Mouse (Mus musculus) midbrain, embryonic 13.5 days (tissue): ENCODE results near the gene Tnfsf14. TPM values are rescaled to one million over a fixed set of nuclear protein-coding genes. Genes with fewer than 3 reads are reported as not detected.
A peak's percentile ranks its signal among the peaks of the same experiment; 100 is the strongest.

Experiments
- ATAC-seq: fragments of 200-750 bp; cut with Nextera tagmentation; 2 replicates; pipeline ENCODE4 v1.8.0; 2017; ENCODE audit warnings: mild to moderate bottlenecking, moderate TSS enrichment, moderate library complexity
- H3K27ac ChIP-seq: fragments of 300-500 bp; sonication (generic); 2 replicates; pipeline ENCODE4 v1.5.1; 2015; ENCODE audit warnings: inconsistent platforms, mild to moderate bottlenecking, moderate library complexity
- H3K27me3 ChIP-seq: fragments of 300-500 bp; sonication (generic); 2 replicates; pipeline ENCODE4 v1.6.1; 2015; ENCODE audit warnings: mild to moderate bottlenecking, inconsistent platforms
- H3K36me3 ChIP-seq: fragments of 300-500 bp; sonication (generic); 2 replicates; pipeline ENCODE4 v1.6.1; 2015; ENCODE audit warnings: mild to moderate bottlenecking, inconsistent platforms
- H3K4me1 ChIP-seq: fragments of 300-500 bp; sonication (generic); replicated peaks from 2 replicates; pipeline ENCODE4 v1.6.1; 2015; ENCODE audit warnings: inconsistent platforms
- H3K4me2 ChIP-seq: fragments of 300-500 bp; sonication (generic); replicated peaks from 2 replicates; pipeline ENCODE4 v1.6.1; 2015; ENCODE audit warnings: moderate library complexity, mild to moderate bottlenecking, inconsistent platforms
- H3K4me3 ChIP-seq: fragments of 300-500 bp; sonication (generic); replicated peaks from 2 replicates; pipeline ENCODE4 v1.5.1; 2015; ENCODE audit warnings: mild to moderate bottlenecking, inconsistent platforms
- H3K9ac ChIP-seq: fragments of 300-500 bp; sonication (generic); replicated peaks from 2 replicates; pipeline ENCODE4 v1.6.1; 2015; ENCODE audit warnings: mild to moderate bottlenecking, inconsistent platforms
- H3K9me3 ChIP-seq: fragments of 300-500 bp; sonication (generic); 2 replicates; pipeline ENCODE4 v1.6.1; 2016; ENCODE audit warnings: mild to moderate bottlenecking, inconsistent platforms
- WGBS: fragments of 180-500 bp; shearing (Covaris S2); methylation state at CpG from one replicate; pipeline ENCODE4 v1.1.7; 2015; 5-methylcytosine and 5-hydroxymethylcytosine counted together
- polyA plus RNA-seq: library from polyadenylated mRNA; unstranded; fragments of >200 nt; fragmentation: Nextera tagmentation; extraction: Ambion mirVana; gene quantifications from 2 replicates; pipeline ENCODE4 v1.2.1, GENCODE M21; 2015

Tnfsf14 gene
- not detected in 2 replicates for polyA plus RNA-seq

DNA sequence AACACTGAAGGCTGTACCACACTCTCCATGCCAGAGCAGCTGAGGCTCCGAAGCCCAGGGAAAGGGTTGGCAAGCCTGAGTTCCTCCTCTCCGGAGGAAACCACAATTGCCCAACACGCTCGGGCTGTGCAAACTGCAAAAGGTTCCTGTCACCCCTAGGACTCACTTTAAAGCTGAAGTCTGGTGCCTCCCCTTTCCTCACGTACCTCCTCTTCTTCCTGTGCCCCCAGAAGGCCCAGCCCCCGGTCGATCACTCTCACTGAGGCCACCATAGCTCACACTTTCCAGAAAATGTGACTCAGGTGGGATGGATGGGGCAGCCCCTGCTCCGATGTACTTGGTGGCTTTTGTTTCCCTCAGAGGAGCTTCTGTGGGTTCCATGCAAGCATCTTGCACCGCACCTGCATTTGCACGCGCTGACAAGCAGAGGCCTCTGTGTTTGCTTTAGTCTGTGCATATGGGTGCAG is at the start of gene Tnfsf14:
TSS of gene Tnfsf14 (minus strand) at position 137 of the 467 bp plus-strand sequence.
- Histone ChIP-seq H3K9ac (no peak within 1 kb of the TSS), H3K4me1 (no peaks in the 10 kb centered on the region), H3K9me3 (no peaks in the 10 kb centered on the region), H3K4me2 (no peak within 1 kb of the TSS), H3K27ac (no peak within 1 kb of the TSS), H3K27me3 (no peaks in the 10 kb centered on the region), H3K4me3 (no peak within 1 kb of the TSS), H3K36me3 (no peaks in the 10 kb centered on the region)
- no peak for ATAC-seq
- WGBS = 86% methylated on average over 11 of the region's 11 CpGs

- Histone ChIP-seq H3K27ac (no peak overlapping the region), H3K4me2 (no peak overlapping the region), H3K27me3 (no peaks in the 10 kb centered on the region), H3K4me1 (0 out of 2 replicates have a peak, but pooled peaks cover 3% of the 10 kb centered on the region), H3K36me3 (peaks cover 46% of the 10 kb centered on the region), H3K9ac (no peak overlapping the region), H3K9me3 (no peaks in the 10 kb centered on the region), H3K4me3 (no peak overlapping the region)
- 95% methylated on average over 9 of the region's 9 CpGs for WGBS
- ATAC-seq = peak; percentile 21; the same call in 1 of the 2 replicates
These were observed 43.2 kb upstream of the Tnfsf14 start for GRCm38 (mm10) chr17:57237181-57237580.

DNA sequence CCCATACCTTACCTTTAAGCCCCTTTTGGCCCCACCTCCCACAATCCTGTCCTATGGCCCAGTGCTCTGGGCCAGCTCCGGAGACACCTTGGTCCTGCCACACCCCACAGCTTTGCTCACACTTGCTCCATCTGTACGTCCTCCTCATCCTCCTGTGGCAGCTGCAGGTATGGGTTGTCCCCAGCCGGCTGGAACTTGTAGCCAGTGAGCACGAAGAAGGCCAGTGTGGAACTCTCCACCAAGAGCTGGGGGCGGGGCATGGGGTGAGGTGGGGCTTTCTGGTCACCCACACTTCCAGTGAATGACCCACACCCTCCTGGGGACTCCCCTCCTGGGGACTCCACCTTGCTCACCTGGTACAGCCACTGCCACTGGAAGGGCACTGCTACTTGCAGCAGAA is 41.8 kb upstream of the Tnfsf14 start:
- Histone ChIP-seq H3K9me3 (no peaks in the 10 kb centered on the region), H3K9ac (no peak overlapping the region), H3K4me1 (0 out of 2 replicates have a peak, but pooled peaks cover 3% of the 10 kb centered on the region), H3K27ac (no peak overlapping the region), H3K27me3 (no peaks in the 10 kb centered on the region), H3K4me3 (no peak overlapping the region), H3K4me2 (no peak overlapping the region), H3K36me3 (peaks cover 38% of the 10 kb centered on the region)
- ATAC-seq = 0 out of 2 replicates have a peak, but pooled peaks have one; percentile 15
- 92% methylated on average over 5 of the region's 5 CpGs for WGBS

- Histone ChIP-seq H3K27ac (no peak overlapping the region), H3K4me3 (no peak overlapping the region), H3K4me2 (no peak overlapping the region), H3K4me1 (0 out of 2 replicates have a peak, but pooled peaks cover 3% of the 10 kb centered on the region), H3K27me3 (no peaks in the 10 kb centered on the region), H3K36me3 (peaks cover 38% of the 10 kb centered on the region), H3K9ac (no peak overlapping the region), H3K9me3 (no peaks in the 10 kb centered on the region)
- WGBS = 85% methylated on average over 12 of the region's 12 CpGs
- no peak for ATAC-seq
These were observed 40.4 kb upstream of the Tnfsf14 start for GRCm38 (mm10) chr17:57234254-57234928.

DNA sequence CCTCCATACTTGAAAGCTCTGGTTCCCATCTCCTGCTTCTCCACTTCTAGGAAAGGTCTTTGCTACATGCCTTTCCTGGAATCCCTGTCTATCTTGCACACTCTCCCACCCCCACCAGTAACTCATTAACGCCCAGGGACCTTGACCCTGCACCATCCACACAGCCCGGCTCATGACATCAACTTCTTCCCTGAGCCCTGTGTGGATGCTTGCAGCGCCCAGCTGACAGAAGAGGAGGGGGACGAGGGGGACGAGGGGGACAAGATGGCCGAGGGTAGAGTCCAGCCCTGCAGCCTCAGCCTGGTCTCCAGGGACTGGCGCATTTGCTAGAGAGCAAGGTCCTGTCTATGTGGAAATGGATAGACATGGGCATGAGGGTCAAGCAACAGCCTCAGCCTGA is 39.1 kb upstream of the Tnfsf14 start:
- Histone ChIP-seq H3K27ac (no peak overlapping the region), H3K4me2 (no peak overlapping the region), H3K36me3 (peaks cover 34% of the 10 kb centered on the region), H3K4me1 (0 out of 2 replicates have a peak, but pooled peaks cover 3% of the 10 kb centered on the region), H3K9ac (no peak overlapping the region), H3K9me3 (no peaks in the 10 kb centered on the region), H3K4me3 (no peak overlapping the region), H3K27me3 (no peaks in the 10 kb centered on the region)
- 53% methylated on average over 7 of the region's 7 CpGs for WGBS
- ATAC-seq = no peak

DNA sequence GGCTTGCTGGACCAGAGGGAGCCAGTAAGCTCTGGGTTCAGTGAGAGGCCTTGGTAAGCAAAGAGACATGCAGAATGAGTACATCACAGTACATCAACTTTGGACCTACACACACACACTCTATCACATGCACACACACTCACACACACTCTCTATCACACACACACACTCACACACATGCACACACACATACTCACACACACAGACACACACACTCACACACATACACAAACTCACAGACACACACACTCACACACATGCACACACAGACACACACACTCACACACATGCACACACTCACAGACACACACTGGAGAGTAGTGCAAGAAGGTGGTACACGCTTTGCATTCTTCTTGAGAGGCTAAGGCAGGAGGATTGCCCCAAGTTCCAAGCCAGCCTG is 38.2 kb upstream of the Tnfsf14 start:
- peaks cover 26% of the 10 kb centered on the region for H3K36me3 ChIP-seq
- no peak for ATAC-seq

DNA sequence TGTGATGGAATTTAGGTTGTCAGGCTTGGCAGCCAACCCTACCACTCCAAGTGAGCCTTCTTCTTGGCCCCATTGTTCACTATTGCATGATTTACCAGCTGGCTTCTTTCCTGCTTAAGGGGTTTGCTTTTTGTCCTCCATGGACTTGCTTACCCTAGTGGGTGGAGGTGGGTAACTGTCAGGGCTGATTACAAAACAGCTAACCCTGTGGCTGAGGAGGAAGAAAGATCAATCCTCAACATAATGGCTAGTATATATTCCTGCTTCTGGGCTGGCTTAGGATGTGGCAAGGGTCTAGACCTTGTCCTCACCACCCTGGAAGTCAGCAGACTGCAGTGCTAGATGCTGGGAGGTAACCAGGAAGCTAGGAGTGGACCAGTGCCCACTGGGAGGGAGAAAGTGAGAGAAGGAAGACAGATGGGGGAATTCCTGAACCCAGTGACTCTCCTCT is 37.4 kb upstream of the Tnfsf14 start:
- H3K27ac ChIP-seq = no peak overlapping the region
- H3K9ac ChIP-seq = no peak overlapping the region
- H3K4me1 ChIP-seq = 0 out of 2 replicates have a peak, but pooled peaks cover 3% of the 10 kb centered on the region
- H3K4me2 ChIP-seq = no peak overlapping the region
- H3K9me3 ChIP-seq = no peaks in the 10 kb centered on the region
- peaks cover 17% of the 10 kb centered on the region for H3K36me3 ChIP-seq
- no peak overlapping the region for H3K4me3 ChIP-seq
- H3K27me3 ChIP-seq = no peaks in the 10 kb centered on the region
- no peak for ATAC-seq

More for the DNA sequence above, 38.2 kb upstream of the Tnfsf14 start:
- Histone ChIP-seq H3K4me3 (no peak overlapping the region), H3K27me3 (no peaks in the 10 kb centered on the region), H3K27ac (no peak overlapping the region), H3K9me3 (no peaks in the 10 kb centered on the region), H3K9ac (no peak overlapping the region), H3K4me2 (no peak overlapping the region), H3K4me1 (0 out of 2 replicates have a peak, but pooled peaks cover 3% of the 10 kb centered on the region)
- WGBS = 93% methylated on average over 1 of the region's 1 CpGs

DNA sequence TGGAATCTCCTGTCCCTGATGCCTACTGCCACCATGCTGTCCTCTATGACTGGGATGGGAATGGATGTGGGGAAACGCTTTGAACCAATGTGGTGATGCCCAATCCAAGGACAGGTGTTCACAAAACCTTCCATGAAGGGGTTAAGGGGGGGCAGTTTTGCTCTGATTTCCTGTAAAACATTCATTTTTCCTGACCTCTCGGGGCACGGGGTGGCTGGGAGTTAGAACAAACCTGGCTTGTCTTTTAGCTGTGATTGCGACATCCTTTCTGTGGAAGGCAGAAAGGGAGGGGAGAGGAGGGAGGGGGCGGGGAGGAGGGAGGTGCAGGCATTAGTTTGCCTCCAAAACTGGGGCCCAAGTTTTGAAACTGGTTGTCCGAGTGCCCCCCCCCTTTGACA is 36.8 kb upstream of the Tnfsf14 start:
- no peaks in the 10 kb centered on the region for H3K9me3 ChIP-seq
- H3K27me3 ChIP-seq = no peaks in the 10 kb centered on the region
- WGBS = 71% methylated on average over 6 of the region's 6 CpGs
- ATAC-seq = no peak
- H3K27ac ChIP-seq = no peak overlapping the region
- H3K9ac ChIP-seq = no peak overlapping the region
- 0 out of 2 replicates have a peak, but pooled peaks cover 3% of the 10 kb centered on the region for H3K4me1 ChIP-seq
- no peak overlapping the region for H3K4me3 ChIP-seq
- H3K36me3 ChIP-seq = peaks cover 11% of the 10 kb centered on the region
- no peak overlapping the region for H3K4me2 ChIP-seq

DNA sequence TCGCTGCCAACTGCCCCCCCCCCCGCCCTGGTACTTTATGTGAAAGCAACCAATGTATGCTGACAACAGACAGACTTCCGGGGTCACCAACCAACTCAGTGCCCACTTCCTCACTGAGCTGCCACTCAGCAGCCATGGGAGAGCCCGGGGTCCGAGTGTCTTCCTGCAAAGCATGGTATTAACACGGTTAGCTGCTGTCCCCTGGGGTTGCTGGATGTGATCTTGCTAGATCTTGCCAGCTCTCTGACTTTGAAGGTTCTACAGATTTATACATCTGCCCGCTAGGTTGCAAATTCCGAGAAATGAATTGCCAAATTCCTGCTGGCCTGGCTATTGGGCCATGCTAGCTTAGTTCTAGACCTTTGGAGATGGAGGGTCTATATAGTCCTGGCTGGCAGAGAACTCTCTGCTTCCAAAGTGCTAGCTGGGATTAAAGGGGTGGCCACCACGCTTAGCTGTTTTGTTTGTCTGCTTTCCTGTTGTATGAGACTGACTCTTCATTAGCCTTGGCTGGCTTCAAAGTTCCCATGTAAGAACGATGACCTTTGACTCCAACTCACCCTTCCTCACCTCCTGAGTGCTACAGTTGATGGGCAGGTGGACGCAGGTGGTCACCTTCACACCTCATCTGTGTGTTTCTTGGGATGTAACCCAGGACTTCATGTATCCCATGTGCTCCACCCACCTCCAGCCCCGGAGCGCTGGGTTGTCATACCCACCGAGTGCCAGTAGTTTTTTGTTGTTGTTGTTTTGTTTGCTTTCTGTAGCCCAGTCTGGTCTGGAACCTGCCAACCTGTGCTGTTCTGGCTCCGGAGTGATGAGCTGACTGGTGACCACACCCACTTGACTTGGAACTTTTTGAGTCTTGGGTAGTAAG is 36.1 kb upstream of the Tnfsf14 start:
- no peaks in the 10 kb centered on the region for H3K27me3 ChIP-seq
- no peak overlapping the region for H3K27ac ChIP-seq
- ATAC-seq = no peak
- no peak overlapping the region for H3K4me3 ChIP-seq
- 0 out of 2 replicates have a peak, but pooled peaks cover 3% of the 10 kb centered on the region for H3K4me1 ChIP-seq
- no peak overlapping the region for H3K4me2 ChIP-seq
- 80% methylated on average over 15 of the region's 15 CpGs for WGBS
- H3K9ac ChIP-seq = no peak overlapping the region
- H3K9me3 ChIP-seq = no peaks in the 10 kb centered on the region
- peaks cover 8% of the 10 kb centered on the region for H3K36me3 ChIP-seq

DNA sequence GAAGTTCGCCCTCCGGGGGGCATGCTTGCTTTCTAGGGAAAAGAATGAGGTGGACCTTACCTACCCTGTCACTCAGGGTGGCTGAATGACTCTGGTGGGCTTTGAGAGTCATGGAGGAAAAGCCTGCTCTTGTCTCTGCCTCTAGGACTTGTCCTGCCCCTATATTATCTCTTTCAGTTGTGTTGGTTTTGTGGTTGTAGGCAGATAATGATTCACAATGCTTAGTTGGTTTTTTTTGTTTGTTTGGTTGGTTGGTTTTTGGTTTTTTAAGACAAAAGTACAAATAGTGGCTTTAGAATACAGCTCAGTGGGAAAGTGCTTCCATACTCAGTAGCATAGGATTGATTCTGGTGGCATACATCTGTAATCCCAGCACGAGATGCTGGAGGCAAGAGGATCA is 34.9 kb upstream of the Tnfsf14 start:
- H3K4me2 ChIP-seq = no peak overlapping the region
- no peak for ATAC-seq
- no peaks in the 10 kb centered on the region for H3K9me3 ChIP-seq
- H3K27me3 ChIP-seq = no peaks in the 10 kb centered on the region
- H3K36me3 ChIP-seq = no peaks in the 10 kb centered on the region
- H3K27ac ChIP-seq = no peak overlapping the region
- H3K9ac ChIP-seq = no peak overlapping the region
- 0 out of 2 replicates have a peak, but pooled peaks cover 3% of the 10 kb centered on the region for H3K4me1 ChIP-seq
- H3K4me3 ChIP-seq = no peak overlapping the region
- 78% methylated on average over 3 of the region's 3 CpGs for WGBS

DNA sequence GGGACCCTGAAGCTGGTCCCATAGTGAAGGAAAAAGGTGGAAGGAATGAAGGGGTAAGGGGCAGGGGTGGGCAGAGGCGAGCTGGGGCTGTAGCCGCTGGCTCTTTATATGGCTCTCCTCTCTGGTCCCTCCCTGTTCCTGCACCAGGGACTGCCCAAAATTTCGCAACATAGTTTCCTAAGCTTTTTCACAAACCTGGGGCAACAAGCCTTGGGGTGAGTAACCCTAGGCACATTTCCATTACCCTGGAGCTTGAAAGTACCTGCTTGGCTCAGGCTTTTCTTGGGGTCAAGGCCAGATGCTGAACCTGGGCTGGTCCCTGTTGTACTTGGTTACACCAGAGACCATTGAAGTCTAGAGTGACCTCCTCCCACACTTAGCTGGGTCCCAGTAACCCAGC is 34.0 kb upstream of the Tnfsf14 start, which contains the start of gene C3:
TSS of gene C3 (minus strand) at position 123 of the 400 bp plus-strand sequence.
- Histone ChIP-seq H3K4me3 (no peak within 1 kb of the TSS), H3K4me2 (no peak within 1 kb of the TSS), H3K27ac (no peak within 1 kb of the TSS), H3K9me3 (no peaks in the 10 kb centered on the region), H3K4me1 (0 out of 2 replicates have a peak, but pooled peaks cover under 1% of the 10 kb centered on the region), H3K27me3 (no peaks in the 10 kb centered on the region), H3K36me3 (no peaks in the 10 kb centered on the region), H3K9ac (no peak within 1 kb of the TSS)
- no peak for ATAC-seq
- WGBS = 79% methylated on average over 3 of the region's 3 CpGs

GRCm38 (mm10) chr17:57227468-57227867 is 33.5 kb upstream of the Tnfsf14 start:
- ATAC-seq = no peak
- 88% methylated on average over 2 of the region's 2 CpGs for WGBS
- Histone ChIP-seq H3K4me2 (no peak overlapping the region), H3K36me3 (no peaks in the 10 kb centered on the region), H3K9me3 (no peaks in the 10 kb centered on the region), H3K27me3 (no peaks in the 10 kb centered on the region), H3K27ac (no peak overlapping the region), H3K4me1 (no peaks in the 10 kb centered on the region), H3K9ac (no peak overlapping the region), H3K4me3 (no peak overlapping the region)
